Mouse (Mus musculus) lung, embryonic 16.5 days (tissue): ENCODE measurements at regions not wholly inside any gene's neighbourhood (a gene's known extent, or its start where the extent isn't known, plus 50 kb on each side); places are given as distances from the start of the nearest gene placed in this dataset.

Source experiments
- ATAC-seq: fragments of 200-750 bp; cut with Nextera tagmentation; 2 replicates; pipeline ENCODE4 v1.8.0; 2017; ENCODE audit warnings: low read depth, mild to moderate bottlenecking, moderate library complexity
- H3K27ac ChIP-seq: fragments of 300-500 bp; sonication (generic); 2 replicates; pipeline ENCODE4 v1.5.1; 2014; ENCODE audit warnings: mild to moderate bottlenecking, control low read depth, low read length
- H3K27me3 ChIP-seq: fragments of 300-500 bp; sonication (generic); 2 replicates; pipeline ENCODE4 v1.6.1; 2014; ENCODE audit warnings: low read depth, low read length, mixed read lengths; ENCODE audit not compliant: control insufficient read depth, insufficient read depth
- H3K36me3 ChIP-seq: fragments of 300-500 bp; sonication (generic); 2 replicates; pipeline ENCODE4 v1.6.1; 2014; ENCODE audit warnings: low read length; ENCODE audit not compliant: control insufficient read depth, insufficient read depth
- H3K4me1 ChIP-seq: fragments of 300-500 bp; sonication (generic); replicated peaks from 2 replicates; pipeline ENCODE4 v1.6.1; 2014; ENCODE audit warnings: low read length, mixed read lengths; ENCODE audit not compliant: control insufficient read depth, insufficient read depth
- H3K4me2 ChIP-seq: fragments of 300-500 bp; sonication (generic); 2 replicates; pipeline ENCODE4 v1.6.1; 2014; ENCODE audit warnings: low read depth, low read length, control low read depth
- H3K4me3 ChIP-seq: fragments of 300-500 bp; sonication (generic); 2 replicates; pipeline ENCODE4 v1.5.1; 2014; ENCODE audit warnings: mild to moderate bottlenecking, low read length, control low read depth
- H3K9ac ChIP-seq: fragments of 300-500 bp; sonication (generic); 2 replicates; pipeline ENCODE4 v1.6.1; 2014; ENCODE audit warnings: low read length, control low read depth
- H3K9me3 ChIP-seq: fragments of 300-500 bp; sonication (generic); 2 replicates; pipeline ENCODE4 v1.6.1; 2016; ENCODE audit warnings: low read length; ENCODE audit not compliant: control insufficient read depth
- WGBS: fragments of 180-500 bp; shearing (Covaris S2); extraction: QIAGEN DNeasy Blood & Tissue Kit; methylation state at CpG from one replicate; pipeline ENCODE4 v1.1.7; 2014; 5-methylcytosine and 5-hydroxymethylcytosine counted together

GRCm38 (mm10) chr12:109893657-109894056 lies 293.5 kb upstream of the Rtl1 start:
- H3K9ac ChIP-seq = no peak overlapping the region
- no peaks in the 10 kb centered on the region for H3K36me3 ChIP-seq
- no peak for ATAC-seq
- no peak overlapping the region for H3K4me3 ChIP-seq
- H3K4me1 ChIP-seq = no peaks in the 10 kb centered on the region
- H3K27me3 ChIP-seq = no peaks in the 10 kb centered on the region
- 62% methylated on average over 4 of the region's 4 CpGs for WGBS
- H3K27ac ChIP-seq = no peak overlapping the region
- H3K9me3 ChIP-seq = no peaks in the 10 kb centered on the region
- H3K4me2 ChIP-seq = no peak overlapping the region

- ATAC-seq = no peak
- Histone ChIP-seq H3K4me2 (no peak overlapping the region), H3K9me3 (no peaks in the 10 kb centered on the region), H3K36me3 (no peaks in the 10 kb centered on the region), H3K4me3 (no peak overlapping the region), H3K4me1 (no peaks in the 10 kb centered on the region), H3K27me3 (no peaks in the 10 kb centered on the region), H3K9ac (no peak overlapping the region), H3K27ac (no peak overlapping the region)
- WGBS = 53% methylated on average over 7 of the region's 7 CpGs
These were observed 295.3 kb upstream of the Rtl1 start for GRCm38 (mm10) chr12:109895389-109895788.

- no peak for ATAC-seq
These were observed 296.3 kb upstream of the Rtl1 start for GRCm38 (mm10) chr12:109896397-109896796.

GRCm38 (mm10) chr12:109896906-109897305 lies 296.8 kb upstream of the Rtl1 start:
- Histone ChIP-seq H3K9ac (no peak overlapping the region), H3K4me3 (no peak overlapping the region), H3K4me2 (no peak overlapping the region), H3K27me3 (no peaks in the 10 kb centered on the region), H3K9me3 (no peaks in the 10 kb centered on the region), H3K36me3 (no peaks in the 10 kb centered on the region), H3K27ac (no peak overlapping the region), H3K4me1 (no peaks in the 10 kb centered on the region)
- ATAC-seq = no peak
- WGBS = 73% methylated on average over 10 of the region's 10 CpGs

More at GRCm38 (mm10) chr12:109896397-109896796, 296.3 kb upstream of the Rtl1 start:
- H3K9ac ChIP-seq = no peak overlapping the region
- no peak overlapping the region for H3K4me2 ChIP-seq
- WGBS = 91% methylated on average over 9 of the region's 9 CpGs
- no peaks in the 10 kb centered on the region for H3K4me1 ChIP-seq
- H3K36me3 ChIP-seq = no peaks in the 10 kb centered on the region
- H3K4me3 ChIP-seq = no peak overlapping the region
- no peaks in the 10 kb centered on the region for H3K9me3 ChIP-seq
- no peaks in the 10 kb centered on the region for H3K27me3 ChIP-seq
- no peak overlapping the region for H3K27ac ChIP-seq

- no peak overlapping the region for H3K4me3 ChIP-seq
- no peaks in the 10 kb centered on the region for H3K4me1 ChIP-seq
- 76% methylated on average over 10 of the region's 11 CpGs for WGBS
- H3K27me3 ChIP-seq = no peaks in the 10 kb centered on the region
- no peaks in the 10 kb centered on the region for H3K36me3 ChIP-seq
- no peaks in the 10 kb centered on the region for H3K9me3 ChIP-seq
- no peak overlapping the region for H3K9ac ChIP-seq
- H3K4me2 ChIP-seq = no peak overlapping the region
- no peak overlapping the region for H3K27ac ChIP-seq
- ATAC-seq = no peak
These were observed 297.8 kb upstream of the Rtl1 start for GRCm38 (mm10) chr12:109897861-109898385.

- Histone ChIP-seq H3K36me3 (no peaks in the 10 kb centered on the region), H3K4me1 (no peaks in the 10 kb centered on the region), H3K27ac (no peak overlapping the region), H3K9me3 (no peaks in the 10 kb centered on the region), H3K4me3 (no peak overlapping the region), H3K27me3 (no peaks in the 10 kb centered on the region), H3K4me2 (no peak overlapping the region), H3K9ac (no peak overlapping the region)
- no peak for ATAC-seq
- WGBS = 64% methylated on average over 3 of the region's 3 CpGs
These were observed 299.3 kb upstream of the Rtl1 start for GRCm38 (mm10) chr12:109899420-109899819.

GRCm38 (mm10) chr12:109910966-109911495 lies 310.9 kb upstream of the Rtl1 start:
- 64% methylated on average over 9 of the region's 9 CpGs for WGBS
- Histone ChIP-seq H3K9ac (no peak overlapping the region), H3K27ac (no peak overlapping the region), H3K36me3 (no peaks in the 10 kb centered on the region), H3K27me3 (no peaks in the 10 kb centered on the region), H3K4me2 (no peak overlapping the region), H3K4me1 (peaks cover 3% of the 10 kb centered on the region; the same call in 1 of the 2 replicates), H3K9me3 (no peaks in the 10 kb centered on the region), H3K4me3 (no peak overlapping the region)
- ATAC-seq = no peak

- Histone ChIP-seq H3K27me3 (no peaks in the 10 kb centered on the region), H3K4me3 (no peak overlapping the region), H3K9me3 (no peaks in the 10 kb centered on the region), H3K36me3 (no peaks in the 10 kb centered on the region), H3K4me1 (peaks cover 3% of the 10 kb centered on the region; the same call in 1 of the 2 replicates), H3K4me2 (no peak overlapping the region), H3K9ac (no peak overlapping the region), H3K27ac (no peak overlapping the region)
- 62% methylated on average over 9 of the region's 9 CpGs for WGBS
- no peak for ATAC-seq
These were observed 311.4 kb upstream of the Rtl1 start for GRCm38 (mm10) chr12:109911506-109911905.

GRCm38 (mm10) chr12:109917761-109918160 lies 317.6 kb upstream of the Rtl1 start:
- WGBS = 68% methylated on average over 6 of the region's 6 CpGs
- peaks cover 2% of the 10 kb centered on the region; the same call in 1 of the 2 replicates for H3K4me1 ChIP-seq
- no peak overlapping the region for H3K4me2 ChIP-seq
- no peak overlapping the region for H3K9ac ChIP-seq
- H3K36me3 ChIP-seq = no peaks in the 10 kb centered on the region
- no peak overlapping the region for H3K4me3 ChIP-seq
- no peak for ATAC-seq
- no peaks in the 10 kb centered on the region for H3K27me3 ChIP-seq
- no peak overlapping the region for H3K27ac ChIP-seq
- no peaks in the 10 kb centered on the region for H3K9me3 ChIP-seq

GRCm38 (mm10) chr12:109918901-109919300 lies 318.8 kb upstream of the Rtl1 start:
- 66% methylated on average over 8 of the region's 8 CpGs for WGBS
- Histone ChIP-seq H3K4me1 (no peaks in the 10 kb centered on the region), H3K4me3 (no peak overlapping the region), H3K27me3 (no peaks in the 10 kb centered on the region), H3K4me2 (no peak overlapping the region), H3K9me3 (no peaks in the 10 kb centered on the region), H3K36me3 (no peaks in the 10 kb centered on the region), H3K9ac (no peak overlapping the region), H3K27ac (no peak overlapping the region)
- no peak for ATAC-seq
